Mouse (Mus musculus): Measurements from ENCODE around the gene Olfr437. TPM values are rescaled to one million over a fixed set of nuclear protein-coding genes. Genes with fewer than 3 reads are reported as not detected.
"Not testable (repeated sequence)": the region's sequence is repeated elsewhere in the genome, so short reads cannot be mapped to it uniquely, and the experiment has no call there.

Olfr437 gene
- total and polyA plus RNA-seq, 2 experiments from 2014 or later: not detected

GRCm38 (mm10) chr6:43178584-43179501 is 15.8 kb downstream of the Olfr437 start:
- no peak overlapping the region for H3K4me2 ChIP-seq (ENCODE audit: low read depth, low read length, poor library complexity, severe bottlenecking)
- DNase-seq (ENCODE audit: low spot score): peak; percentile 32
- no peaks in the 10 kb centered on the region for H3K9me3 ChIP-seq (ENCODE audit: low read length)
- TF ChIP-seq CTCF (IDR thresholded peaks at IDR 0.05): no peak
- H3K36me3 ChIP-seq (ENCODE audit: insufficient read depth, low read length): no peaks in the 10 kb centered on the region
- ATAC-seq (ENCODE audit: low FRiP score): peak; percentile 56; the same call in 1 of the 2 replicates
- WGBS: 30% methylated on average over 6 of the region's 6 CpGs
- H3K27me3 ChIP-seq (ENCODE audit: insufficient read depth, low read length): no peaks in the 10 kb centered on the region
- H3K4me3 ChIP-seq (ENCODE audit: low read depth, low read length): no peak overlapping the region
- H3K4me1 ChIP-seq (ENCODE audit: insufficient read depth, low read length): 0 out of 2 replicates have a peak, but pooled peaks cover 3% of the 10 kb centered on the region
- no peak overlapping the region for H3K9ac ChIP-seq (replicated peaks; ENCODE audit: low read length, poor library complexity, severe bottlenecking)
- no peak overlapping the region; the same call in 1 of the 2 replicates for H3K27ac ChIP-seq (ENCODE audit: low read depth, low read length)

GRCm38 (mm10) chr6:43190986-43191385 is 27.9 kb downstream of the Olfr437 start:
- Histone ChIP-seq H3K9ac (replicated peaks; ENCODE audit: low read length, poor library complexity, severe bottlenecking) (no peak overlapping the region), H3K27me3 (ENCODE audit: insufficient read depth, low read length) (no peaks in the 10 kb centered on the region), H3K4me2 (ENCODE audit: low read depth, low read length, poor library complexity, severe bottlenecking) (no peak overlapping the region), H3K4me1 (ENCODE audit: insufficient read depth, low read length) (no peaks in the 10 kb centered on the region), H3K27ac (ENCODE audit: low read depth, low read length) (no peak overlapping the region), H3K9me3 (ENCODE audit: low read length) (no peaks in the 10 kb centered on the region), H3K4me3 (ENCODE audit: low read depth, low read length) (no peak overlapping the region), H3K36me3 (ENCODE audit: insufficient read depth, low read length) (no peaks in the 10 kb centered on the region)
- WGBS: 87% methylated on average over 3 of the region's 3 CpGs
- DNase-seq (ENCODE audit: low spot score): no peak
- ATAC-seq (ENCODE audit: low FRiP score): no peak
- TF ChIP-seq CTCF (IDR thresholded peaks at IDR 0.05): no peak

- no peak for ATAC-seq (ENCODE audit: low FRiP score)
- no peak within 1 kb of the TSS for H3K9ac ChIP-seq (replicated peaks; ENCODE audit: low read length, poor library complexity, severe bottlenecking)
- no peak within 1 kb of the TSS for H3K4me2 ChIP-seq (ENCODE audit: low read depth, low read length, poor library complexity, severe bottlenecking)
- TF ChIP-seq CTCF (IDR thresholded peaks at IDR 0.05): no peak
- H3K4me3 ChIP-seq (ENCODE audit: low read depth, low read length): no peak within 1 kb of the TSS
- no peaks in the 10 kb centered on the region for H3K36me3 ChIP-seq (ENCODE audit: insufficient read depth, low read length)
- no peak within 1 kb of the TSS for H3K27ac ChIP-seq (ENCODE audit: low read depth, low read length)
- no peaks in the 10 kb centered on the region for H3K4me1 ChIP-seq (ENCODE audit: insufficient read depth, low read length)
- H3K27me3 ChIP-seq (ENCODE audit: insufficient read depth, low read length): no peaks in the 10 kb centered on the region
- DNase-seq (ENCODE audit: low spot score): peak; percentile 24
- H3K9me3 ChIP-seq (ENCODE audit: low read length): no peaks in the 10 kb centered on the region
Observed at GRCm38 (mm10) chr6:43196781-43197180, 33.7 kb downstream of the Olfr437 start, which contains the start of gene Olfr435. Gene Olfr435, plus strand, starts transcription at chr6:43197146.

DNA sequence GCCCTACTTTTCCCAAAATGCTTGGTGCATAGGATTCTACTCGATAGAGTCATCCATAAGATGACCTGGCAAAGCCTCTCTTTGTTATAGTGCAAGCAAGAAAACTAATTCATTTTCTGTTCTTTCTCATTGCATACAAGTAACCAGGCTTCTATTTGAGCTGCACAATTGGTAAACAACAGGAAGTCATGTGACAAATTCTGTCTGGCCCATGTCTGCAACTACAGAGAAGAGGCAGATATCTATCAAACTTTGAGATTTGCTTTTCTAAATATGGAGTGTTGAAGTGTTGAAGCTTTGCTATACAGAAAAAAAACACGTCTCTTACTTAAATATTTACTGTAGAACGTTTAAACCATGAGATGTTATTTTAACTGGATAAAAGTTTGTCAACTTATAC is 35.0 kb downstream of the Olfr437 start:
- Histone ChIP-seq H3K4me1 (ENCODE audit: insufficient read depth, low read length) (no peaks in the 10 kb centered on the region), H3K27me3 (ENCODE audit: insufficient read depth, low read length) (no peaks in the 10 kb centered on the region), H3K36me3 (ENCODE audit: insufficient read depth, low read length) (no peaks in the 10 kb centered on the region), H3K27ac (ENCODE audit: low read depth, low read length) (no peak overlapping the region), H3K4me3 (ENCODE audit: low read depth, low read length) (no peak overlapping the region), H3K4me2 (ENCODE audit: low read depth, low read length, poor library complexity, severe bottlenecking) (no peak overlapping the region), H3K9ac (replicated peaks; ENCODE audit: low read length, poor library complexity, severe bottlenecking) (no peak overlapping the region), H3K9me3 (ENCODE audit: low read length) (no peaks in the 10 kb centered on the region)
- DNase-seq (ENCODE audit: low spot score) (no peak), ATAC-seq (ENCODE audit: low FRiP score) (no peak)
- WGBS: 82% methylated on average over 3 of the region's 3 CpGs
- TF ChIP-seq CTCF (IDR thresholded peaks at IDR 0.05): no peak

- no peak for DNase-seq (ENCODE audit: low spot score)
- Histone ChIP-seq H3K27me3 (ENCODE audit: insufficient read depth, low read length) (no peaks in the 10 kb centered on the region), H3K27ac (ENCODE audit: low read depth, low read length) (no peak overlapping the region), H3K9me3 (ENCODE audit: low read length) (no peaks in the 10 kb centered on the region), H3K36me3 (ENCODE audit: insufficient read depth, low read length) (no peaks in the 10 kb centered on the region), H3K4me2 (ENCODE audit: low read depth, low read length, poor library complexity, severe bottlenecking) (no peak overlapping the region), H3K4me1 (ENCODE audit: insufficient read depth, low read length) (no peaks in the 10 kb centered on the region), H3K9ac (replicated peaks; ENCODE audit: low read length, poor library complexity, severe bottlenecking) (no peak overlapping the region), H3K4me3 (ENCODE audit: low read depth, low read length) (no peak overlapping the region)
- TF ChIP-seq CTCF (IDR thresholded peaks at IDR 0.05): no peak
- ATAC-seq (ENCODE audit: low FRiP score): no peak
Observed at GRCm38 (mm10) chr6:43202786-43203185, 39.7 kb downstream of the Olfr437 start.

GRCm38 (mm10) chr6:43205355-43205754 is 42.3 kb downstream of the Olfr437 start:
- Histone ChIP-seq H3K9me3 (ENCODE audit: low read length) (no peaks in the 10 kb centered on the region), H3K4me1 (ENCODE audit: insufficient read depth, low read length) (no peaks in the 10 kb centered on the region), H3K36me3 (ENCODE audit: insufficient read depth, low read length) (no peaks in the 10 kb centered on the region), H3K4me3 (ENCODE audit: low read depth, low read length) (no peak overlapping the region), H3K4me2 (ENCODE audit: low read depth, low read length, poor library complexity, severe bottlenecking) (no peak overlapping the region), H3K27ac (ENCODE audit: low read depth, low read length) (no peak overlapping the region), H3K27me3 (ENCODE audit: insufficient read depth, low read length) (no peaks in the 10 kb centered on the region), H3K9ac (replicated peaks; ENCODE audit: low read length, poor library complexity, severe bottlenecking) (no peak overlapping the region)
- DNase-seq (ENCODE audit: low spot score) (no peak), ATAC-seq (ENCODE audit: low FRiP score) (no peak)
- WGBS: 39% methylated on average over 2 of the region's 2 CpGs
- TF ChIP-seq CTCF (IDR thresholded peaks at IDR 0.05): no peak

DNA sequence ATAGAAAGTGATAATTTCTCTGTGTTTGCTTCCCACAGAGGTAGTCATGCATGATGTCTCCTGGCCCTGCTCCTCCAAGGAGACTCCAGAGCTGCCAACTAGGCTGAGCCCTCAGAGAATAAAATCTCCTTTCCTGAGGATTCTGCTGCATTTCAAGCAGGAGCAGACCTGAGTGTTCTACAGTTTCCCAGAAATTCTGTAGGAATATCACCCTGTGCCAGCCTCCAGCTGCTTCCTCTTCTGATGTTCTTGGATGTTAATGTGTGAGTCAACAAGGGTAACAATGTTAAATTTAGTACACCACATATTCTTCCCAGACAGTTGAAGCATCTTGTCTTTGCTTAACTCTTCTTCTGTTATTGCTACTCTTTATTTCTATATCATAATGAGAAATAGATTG is 49.8 kb downstream of the Olfr437 start, which contains the start of gene Olfr434:
Gene Olfr434, plus strand, starts transcription at position 149 of the 400 bp plus-strand sequence.
- not testable (repeated sequence) for H3K27ac ChIP-seq (ENCODE audit: low read depth, low read length); H3K4me3 ChIP-seq (ENCODE audit: low read depth, low read length); H3K9ac ChIP-seq (replicated peaks; ENCODE audit: low read length, poor library complexity, severe bottlenecking); H3K36me3 ChIP-seq (ENCODE audit: insufficient read depth, low read length); H3K4me2 ChIP-seq (ENCODE audit: low read depth, low read length, poor library complexity, severe bottlenecking); H3K9me3 ChIP-seq (ENCODE audit: low read length); DNase-seq (ENCODE audit: low spot score); H3K4me1 ChIP-seq (ENCODE audit: insufficient read depth, low read length); ATAC-seq (ENCODE audit: low FRiP score); H3K27me3 ChIP-seq (ENCODE audit: insufficient read depth, low read length)
